8 mouse cellular contexts compared by ENCODE assay signal in the genomic region with DNA sequence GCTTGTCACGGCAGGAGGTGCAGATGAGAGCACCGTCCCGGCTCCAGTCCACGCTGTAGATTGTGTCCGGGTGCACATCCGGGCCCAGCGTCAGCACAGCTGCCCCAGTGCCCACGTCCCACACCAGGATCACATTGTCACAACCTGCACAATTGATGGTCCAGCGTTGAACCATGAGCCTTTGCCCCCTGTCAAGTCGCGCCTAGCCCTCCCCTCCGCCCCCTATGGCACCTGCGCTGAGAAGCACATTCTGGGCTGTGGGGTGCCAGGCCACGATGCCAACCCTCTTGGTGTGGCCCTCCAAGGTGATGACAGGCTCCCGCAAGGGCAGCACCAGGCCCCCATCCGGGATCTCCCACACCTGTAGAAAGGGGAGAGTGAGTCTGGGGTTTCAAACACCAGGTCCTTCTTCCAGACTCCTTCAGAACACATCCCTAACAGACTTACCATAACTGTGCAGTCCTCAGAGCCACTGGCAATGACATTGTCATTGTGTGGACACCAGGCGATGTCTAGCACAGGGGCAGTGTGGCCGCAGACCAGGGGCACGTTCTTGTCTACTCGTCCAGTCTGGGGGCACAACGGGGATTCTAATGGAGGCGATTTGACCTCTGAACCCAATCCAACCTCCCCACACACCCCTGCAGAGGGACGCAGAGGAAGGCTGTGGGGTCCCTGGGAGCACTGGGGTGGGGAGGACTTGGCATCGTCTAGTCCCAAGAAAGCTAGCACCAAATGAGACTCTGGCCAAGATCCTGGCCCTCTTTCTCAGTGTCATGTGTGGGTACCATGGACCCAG. TPM values are rescaled to one million over a fixed set of nuclear protein-coding genes. Genes with fewer than 3 reads are reported as not detected.
DNase-seq lines count a peak whose midpoint lies in the region; ATAC-seq and TF ChIP-seq lines count a peak whose summit lies in the region.

No protein-coding gene starts in this region.

- peaks cover 3% of the 10 kb centered on the region; the same call in 1 of the 2 replicates for H3K4me1 ChIP-seq in liver, adult 2 months (ENCODE audit: control insufficient read depth, insufficient read depth, low read length)
- peaks cover 39% of the 10 kb centered on the region for H3K4me1 ChIP-seq in forebrain, embryonic 10.5 days
- peaks cover 46% of the 10 kb centered on the region for H3K4me1 ChIP-seq in limb, embryonic 10.5 days
- peaks cover 9% of the 10 kb centered on the region for H3K4me1 ChIP-seq in stomach, embryonic 14.5 days (ENCODE audit: control insufficient read depth, insufficient read depth, low read length)

- no peak overlapping the region for H3K9ac ChIP-seq in liver, adult 2 months (ENCODE audit: low read depth, low read length)
- 0 out of 2 replicates have a peak overlapping the region, but pooled peaks have one; percentile 6 for H3K9ac ChIP-seq in stomach, embryonic 14.5 days (replicated peaks; ENCODE audit: low read depth, low read length)

- H3K36me3 ChIP-seq in liver, adult 2 months (ENCODE audit: control insufficient read depth, insufficient read depth, low read length), result no peaks in the 10 kb centered on the region
- peaks cover 30% of the 10 kb centered on the region for H3K36me3 ChIP-seq in forebrain, embryonic 10.5 days (replicated peaks)
- peaks cover 40% of the 10 kb centered on the region for H3K36me3 ChIP-seq in limb, embryonic 10.5 days
- no peaks in the 10 kb centered on the region for H3K36me3 ChIP-seq in stomach, embryonic 14.5 days (ENCODE audit: control insufficient read depth, insufficient read depth, low read length)

- no peak for DNase-seq in liver, adult 2 months (ENCODE audit: extremely low read depth, low read depth, low spot score)
- DNase-seq in liver (no peak), adipocyte (ENCODE audit: low spot score) (no peak)
- DNase-seq in forebrain, embryonic 10.5 days (ENCODE audit: extremely low spot score, low spot score), result no peak
- DNase-seq in limb, embryonic 10.5 days (ENCODE audit: low spot score), result no peak
- no peak for DNase-seq in adrenal gland, postnatal 10 days
- DNase-seq in left cerebral cortex, adult 9 months (ENCODE audit: low spot score in 2 of 2), result no peak

- ATAC-seq in stomach, embryonic 14.5 days (ENCODE audit: insufficient number of reproducible peaks, insufficient read depth, low FRiP score, low read depth), result no peak

- TF ChIP-seq CTCF in liver, adult 2 months (IDR thresholded peaks at IDR 0.05; ENCODE audit: low read depth, low read length), result no peak

- no peaks in the 10 kb centered on the region for H3K9me3 ChIP-seq in forebrain, embryonic 10.5 days
- no peaks in the 10 kb centered on the region for H3K9me3 ChIP-seq in limb, embryonic 10.5 days (replicated peaks)
- no peaks in the 10 kb centered on the region for H3K9me3 ChIP-seq in stomach, embryonic 14.5 days (ENCODE audit: control insufficient read depth, low read depth, low read length)

- WGBS in liver, adult 2 months, result 58% methylated on average over 24 of the region's 24 CpGs
- 62% methylated on average over 24 of the region's 24 CpGs for WGBS in forebrain, embryonic 10.5 days
- 58% methylated on average over 24 of the region's 24 CpGs for WGBS in limb, embryonic 10.5 days
- WGBS in stomach, embryonic 14.5 days, result 59% methylated on average over 24 of the region's 24 CpGs

- H3K79me2 ChIP-seq in liver, adult 2 months (ENCODE audit: control insufficient read depth, insufficient read depth, low read length), result no peaks in the 10 kb centered on the region

- peaks cover 8% of the 10 kb centered on the region; the same call in 1 of the 2 replicates for H3K27me3 ChIP-seq in liver, adult 2 months (ENCODE audit: control insufficient read depth, insufficient read depth, low read length)
- peaks cover 49% of the 10 kb centered on the region for H3K27me3 ChIP-seq in forebrain, embryonic 10.5 days (ENCODE audit: poor library complexity, severe bottlenecking)
- H3K27me3 ChIP-seq in limb, embryonic 10.5 days (ENCODE audit: low read depth, poor library complexity, severe bottlenecking), result peaks cover 52% of the 10 kb centered on the region
- H3K27me3 ChIP-seq in stomach, embryonic 14.5 days (ENCODE audit: control insufficient read depth, insufficient read depth, low read length), result no peaks in the 10 kb centered on the region; the same call in 1 of the 2 replicates

- no peak for TF ChIP-seq POLR2A in liver, adult 2 months (IDR thresholded peaks at IDR 0.05; ENCODE audit: extremely low read depth, insufficient read depth, low read length)

- H3K27ac ChIP-seq in liver, adult 2 months (replicated peaks; ENCODE audit: insufficient read depth, low read depth, low read length), result no peak overlapping the region
- H3K27ac ChIP-seq in forebrain, embryonic 10.5 days, result no peak overlapping the region
- H3K27ac ChIP-seq in limb, embryonic 10.5 days, result 0 out of 2 replicates have a peak overlapping the region, but pooled peaks have one; percentile 20
- H3K27ac ChIP-seq in stomach, embryonic 14.5 days (ENCODE audit: low read length), result no peak overlapping the region

- peak overlapping the region; percentile 22; the same call in 1 of the 2 replicates for H3K4me2 ChIP-seq in stomach, embryonic 14.5 days (replicated peaks; ENCODE audit: low read depth, low read length)

- peak overlapping the region; percentile 2; the same call in 1 of the 2 replicates for H3K4me3 ChIP-seq in liver, adult 2 months (ENCODE audit: insufficient read depth, low read depth, low read length)
- peak overlapping the region; percentile 28; the same call in 1 of the 2 replicates for H3K4me3 ChIP-seq in forebrain, embryonic 10.5 days
- H3K4me3 ChIP-seq in limb, embryonic 10.5 days, result 0 out of 2 replicates have a peak overlapping the region, but pooled peaks have one; percentile 16
- H3K4me3 ChIP-seq in stomach, embryonic 14.5 days (ENCODE audit: low read depth, low read length), result no peak overlapping the region

RNA-seq across cellular contexts. Expression of a gene that starts 5.8 kb away (rescaled TPM):
- 7.7 and 9.0 TPM in 2 replicates for total RNA-seq in liver, adult 2 months (2014; rRNA removed)
- 10.6 and 22.7 TPM in 2 replicates for polyA plus RNA-seq in liver, adult 2 months (2012; rRNA removed)
- polyA plus RNA-seq in forebrain, embryonic 10.5 days (2016; fragmentation: Nextera tagmentation; extraction: Ambion mirVana), result 33.6 and 40.3 TPM in 2 replicates
- polyA plus RNA-seq in limb, embryonic 10.5 days (2016; fragmentation: Nextera tagmentation; extraction: Ambion mirVana), result 28.9 and 37.8 TPM in 2 replicates
- 28.6 and 29.5 TPM in 2 replicates for polyA plus RNA-seq in stomach, embryonic 14.5 days (2014; fragmentation: Nextera tagmentation; extraction: Ambion mirVana)
- 10 to 100 TPM; 36.1 to 39.3 TPM for total RNA-seq in adrenal gland, postnatal 10 days (2021)

RNA-seq across cellular contexts. Expression of a gene that starts 6.2 kb away (rescaled TPM):
- 4.1 and 4.6 TPM in 2 replicates for total RNA-seq in liver, adult 2 months (2014; rRNA removed)
- polyA plus RNA-seq in liver, adult 2 months (2012; rRNA removed), result 11.3 and 15.4 TPM in 2 replicates
- polyA plus RNA-seq in forebrain, embryonic 10.5 days (2016; fragmentation: Nextera tagmentation; extraction: Ambion mirVana), result 13.5 and 14.0 TPM in 2 replicates
- polyA plus RNA-seq in limb, embryonic 10.5 days (2016; fragmentation: Nextera tagmentation; extraction: Ambion mirVana), result 12.6 and 14.8 TPM in 2 replicates
- 7.1 and 8.4 TPM in 2 replicates for polyA plus RNA-seq in stomach, embryonic 14.5 days (2014; fragmentation: Nextera tagmentation; extraction: Ambion mirVana)
- 10 to 100 TPM in 1 of 2 experiments, 1 to 10 TPM in 1; 8.2 to 15.0 TPM for total RNA-seq in adrenal gland, postnatal 10 days (2021)

RNA-seq across cellular contexts. Expression of a gene that starts 6.6 kb away (rescaled TPM):
- 15.6 and 20.5 TPM in 2 replicates for total RNA-seq in liver, adult 2 months (2014; rRNA removed)
- polyA plus RNA-seq in liver, adult 2 months (2012; rRNA removed), result 35.6 and 37.7 TPM in 2 replicates
- 213 and 216 TPM in 2 replicates for polyA plus RNA-seq in forebrain, embryonic 10.5 days (2016; fragmentation: Nextera tagmentation; extraction: Ambion mirVana)
- polyA plus RNA-seq in limb, embryonic 10.5 days (2016; fragmentation: Nextera tagmentation; extraction: Ambion mirVana), result 177 and 237 TPM in 2 replicates
- polyA plus RNA-seq in stomach, embryonic 14.5 days (2014; fragmentation: Nextera tagmentation; extraction: Ambion mirVana), result 118 and 127 TPM in 2 replicates
- 10 to 100 TPM; 67.6 to 81.0 TPM for total RNA-seq in adrenal gland, postnatal 10 days (2021)

RNA-seq across cellular contexts. Expression of a gene that starts 25.5 kb away (rescaled TPM):
- total RNA-seq in liver, adult 2 months (2014; rRNA removed), result 661 and 727 TPM in 2 replicates
- 566 and 586 TPM in 2 replicates for polyA plus RNA-seq in liver, adult 2 months (2012; rRNA removed)
- 0.16 and 0.40 TPM in 2 replicates for polyA plus RNA-seq in forebrain, embryonic 10.5 days (2016; fragmentation: Nextera tagmentation; extraction: Ambion mirVana)
- 0.11 and 0.49 TPM in 2 replicates for polyA plus RNA-seq in limb, embryonic 10.5 days (2016; fragmentation: Nextera tagmentation; extraction: Ambion mirVana)
- polyA plus RNA-seq in stomach, embryonic 14.5 days (2014; fragmentation: Nextera tagmentation; extraction: Ambion mirVana), result 5.8 and 7.0 TPM in 2 replicates
- 100 to 1,000 TPM in 1 of 2 experiments, 10 to 100 TPM in 1; 53.9 to 125 TPM for total RNA-seq in adrenal gland, postnatal 10 days (2021)

RNA-seq across cellular contexts. Expression of a gene that starts 52.6 kb away (rescaled TPM):
- total RNA-seq in liver, adult 2 months (2014; rRNA removed), result 7.7 and 10.7 TPM in 2 replicates
- polyA plus RNA-seq in liver, adult 2 months (2012; rRNA removed), result 34.7 and 54.2 TPM in 2 replicates
- 61.1 and 64.5 TPM in 2 replicates for polyA plus RNA-seq in forebrain, embryonic 10.5 days (2016; fragmentation: Nextera tagmentation; extraction: Ambion mirVana)
- polyA plus RNA-seq in limb, embryonic 10.5 days (2016; fragmentation: Nextera tagmentation; extraction: Ambion mirVana), result 69.0 and 69.2 TPM in 2 replicates
- polyA plus RNA-seq in stomach, embryonic 14.5 days (2014; fragmentation: Nextera tagmentation; extraction: Ambion mirVana), result 61.2 and 67.4 TPM in 2 replicates
- 10 to 100 TPM; 31.3 to 46.9 TPM for total RNA-seq in adrenal gland, postnatal 10 days (2021)
